Mouse (Mus musculus) hindbrain, embryonic 13.5 days (tissue): ENCODE results near the gene Pik3c2a. TPM values are rescaled to one million over a fixed set of nuclear protein-coding genes. Genes with fewer than 3 reads are reported as not detected.
"Not testable (repeated sequence)": the region's sequence is repeated elsewhere in the genome, so short reads cannot be mapped to it uniquely, and the experiment has no call there.

Experiments used
- ATAC-seq: fragments of 200-750 bp; cut with Nextera tagmentation; 2 replicates; pipeline ENCODE4 v1.8.0; 2017; ENCODE audit warnings: moderate TSS enrichment; ENCODE audit not compliant: low FRiP score
- H3K27ac ChIP-seq: fragments of 300-500 bp; sonication (generic); 2 replicates; pipeline ENCODE4 v1.5.1; 2015; ENCODE audit warnings: inconsistent platforms, mild to moderate bottlenecking, moderate library complexity
- H3K27me3 ChIP-seq: fragments of 300-500 bp; sonication (generic); 2 replicates; pipeline ENCODE4 v1.6.1; 2015; ENCODE audit warnings: mild to moderate bottlenecking, inconsistent platforms
- H3K36me3 ChIP-seq: fragments of 300-500 bp; sonication (generic); 2 replicates; pipeline ENCODE4 v1.6.1; 2015; ENCODE audit warnings: mild to moderate bottlenecking, inconsistent platforms
- H3K4me1 ChIP-seq: fragments of 300-500 bp; sonication (generic); replicated peaks from 2 replicates; pipeline ENCODE4 v1.6.1; 2015; ENCODE audit warnings: inconsistent platforms
- H3K4me2 ChIP-seq: fragments of 300-500 bp; sonication (generic); 2 replicates; pipeline ENCODE4 v1.6.1; 2015; ENCODE audit warnings: inconsistent platforms, mild to moderate bottlenecking, moderate library complexity
- H3K4me3 ChIP-seq: fragments of 300-500 bp; sonication (generic); 2 replicates; pipeline ENCODE4 v1.5.1; 2015; ENCODE audit warnings: mild to moderate bottlenecking, inconsistent platforms
- H3K9ac ChIP-seq: fragments of 300-500 bp; sonication (generic); 2 replicates; pipeline ENCODE4 v1.6.1; 2015; ENCODE audit warnings: mild to moderate bottlenecking, inconsistent platforms
- H3K9me3 ChIP-seq: fragments of 300-500 bp; sonication (generic); 2 replicates; pipeline ENCODE4 v1.6.1; 2016; ENCODE audit warnings: inconsistent platforms
- WGBS: fragments of 180-500 bp; shearing (Covaris S2); methylation state at CpG from one replicate; pipeline ENCODE4 v1.1.7; 2015; 5-methylcytosine and 5-hydroxymethylcytosine counted together
- polyA plus RNA-seq: library from polyadenylated mRNA; unstranded; fragments of >200 nt; fragmentation: Nextera tagmentation; extraction: Ambion mirVana; gene quantifications from 2 replicates; pipeline ENCODE4 v1.2.1, GENCODE M21; 2015

Gene Pik3c2a
- polyA plus RNA-seq, 1 experiment from 2014 or later, result 17.1 TPM

GRCm38 (mm10) chr7:116444326-116444809 lies 1.1 kb upstream of the Pik3c2a start:
- Histone ChIP-seq H3K9ac (peak overlapping the region; percentile 90), H3K27me3 (no peaks in the 10 kb centered on the region), H3K36me3 (no peaks in the 10 kb centered on the region), H3K4me1 (peaks cover 30% of the 10 kb centered on the region), H3K4me2 (peak overlapping the region; percentile 82), H3K27ac (0 out of 2 replicates have a peak overlapping the region, but pooled peaks have one; percentile 95), H3K9me3 (no peaks in the 10 kb centered on the region), H3K4me3 (peak overlapping the region; percentile 95)
- WGBS, result 9% methylated on average over 2 of the region's 2 CpGs
- ATAC-seq, result no peak

DNA sequence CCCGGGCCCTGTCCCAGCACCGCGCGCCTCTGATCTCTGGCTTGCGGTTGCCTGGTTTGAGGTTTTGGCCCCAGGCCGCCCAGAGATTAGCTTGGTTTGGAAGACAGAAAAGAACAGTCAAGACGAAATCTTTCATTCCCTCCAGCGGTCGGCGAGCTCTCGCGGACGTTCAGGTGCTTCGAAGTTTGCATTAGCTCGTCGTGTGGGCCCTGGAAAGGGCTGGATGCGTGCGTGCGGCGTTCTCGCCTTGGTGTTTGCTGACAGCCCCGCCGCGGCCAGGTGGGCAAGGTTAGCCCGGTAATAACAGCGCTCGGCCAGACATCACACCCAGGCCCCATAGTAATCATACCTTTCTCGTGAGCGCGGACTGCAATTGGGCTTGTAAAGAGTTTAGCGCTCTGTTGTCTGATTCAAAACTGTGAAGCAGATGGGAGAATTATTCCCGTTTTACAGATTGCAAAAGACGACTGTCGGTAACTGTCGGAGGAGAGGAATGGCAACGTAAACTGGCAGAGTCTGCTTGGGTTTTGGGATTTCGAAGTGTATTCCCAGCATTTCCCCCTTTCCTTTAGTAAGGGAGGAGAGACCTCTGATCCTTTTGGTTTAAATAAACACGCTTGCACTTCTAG lies 562 bp upstream of the Pik3c2a start:
- peak overlapping the region; percentile 82 for H3K4me2 ChIP-seq
- no peaks in the 10 kb centered on the region for H3K36me3 ChIP-seq
- H3K9ac ChIP-seq, result peak overlapping the region; percentile 90
- 1% methylated on average over 38 of the region's 38 CpGs for WGBS
- no peaks in the 10 kb centered on the region for H3K9me3 ChIP-seq
- H3K4me3 ChIP-seq, result peak overlapping the region; percentile 95
- peaks cover 30% of the 10 kb centered on the region for H3K4me1 ChIP-seq
- peak overlapping the region; percentile 95 for H3K27ac ChIP-seq
- H3K27me3 ChIP-seq, result no peaks in the 10 kb centered on the region
- peak; percentile 47 for ATAC-seq

- H3K4me3 ChIP-seq, result peak overlapping the region; percentile 95
- WGBS, result 5% methylated on average over 7 of the region's 7 CpGs
These were observed 1.0 kb downstream of the Pik3c2a start for GRCm38 (mm10) chr7:116442226-116442625.

GRCm38 (mm10) chr7:116441346-116441745 lies 1.9 kb downstream of the Pik3c2a start:
- Histone ChIP-seq H3K9ac (no peak overlapping the region), H3K4me1 (peaks cover 30% of the 10 kb centered on the region), H3K27ac (no peak overlapping the region), H3K27me3 (no peaks in the 10 kb centered on the region), H3K9me3 (no peaks in the 10 kb centered on the region), H3K36me3 (no peaks in the 10 kb centered on the region), H3K4me2 (peak overlapping the region; percentile 82), H3K4me3 (no peak overlapping the region)
- WGBS, result 83% methylated on average over 1 of the region's 1 CpGs
- no peak for ATAC-seq

More at GRCm38 (mm10) chr7:116442226-116442625, 1.0 kb downstream of the Pik3c2a start:
- Histone ChIP-seq H3K27ac (no peak overlapping the region), H3K4me2 (peak overlapping the region; percentile 82), H3K9me3 (no peaks in the 10 kb centered on the region), H3K36me3 (no peaks in the 10 kb centered on the region), H3K4me1 (peaks cover 30% of the 10 kb centered on the region), H3K27me3 (no peaks in the 10 kb centered on the region), H3K9ac (peak overlapping the region; percentile 90)
- no peak for ATAC-seq

DNA sequence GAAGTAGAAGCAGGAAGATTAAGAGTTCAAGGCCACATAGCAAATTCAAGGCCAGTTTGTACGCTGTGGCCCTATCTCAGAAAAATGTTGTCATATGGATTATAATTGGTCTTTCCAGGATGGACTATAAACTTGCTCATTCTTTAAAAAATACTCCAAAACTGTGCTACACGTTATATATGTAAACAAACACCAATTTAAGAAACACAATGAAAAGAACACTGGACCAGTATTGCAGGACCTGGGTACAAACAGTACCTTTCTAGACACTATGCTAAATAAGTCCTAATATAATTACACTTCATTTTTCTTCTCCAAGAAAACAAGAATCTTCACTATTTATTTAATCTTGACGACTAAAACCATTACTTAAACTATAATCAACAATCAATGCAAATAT lies 11.6 kb downstream of the Pik3c2a start:
- 90% methylated on average over 3 of the region's 3 CpGs for WGBS
- no peak overlapping the region for H3K4me2 ChIP-seq
- H3K9me3 ChIP-seq, result no peaks in the 10 kb centered on the region
- ATAC-seq, result no peak
- no peak overlapping the region for H3K27ac ChIP-seq
- no peaks in the 10 kb centered on the region for H3K36me3 ChIP-seq
- H3K27me3 ChIP-seq, result no peaks in the 10 kb centered on the region
- no peaks in the 10 kb centered on the region for H3K4me1 ChIP-seq
- no peak overlapping the region for H3K9ac ChIP-seq
- no peak overlapping the region for H3K4me3 ChIP-seq

DNA sequence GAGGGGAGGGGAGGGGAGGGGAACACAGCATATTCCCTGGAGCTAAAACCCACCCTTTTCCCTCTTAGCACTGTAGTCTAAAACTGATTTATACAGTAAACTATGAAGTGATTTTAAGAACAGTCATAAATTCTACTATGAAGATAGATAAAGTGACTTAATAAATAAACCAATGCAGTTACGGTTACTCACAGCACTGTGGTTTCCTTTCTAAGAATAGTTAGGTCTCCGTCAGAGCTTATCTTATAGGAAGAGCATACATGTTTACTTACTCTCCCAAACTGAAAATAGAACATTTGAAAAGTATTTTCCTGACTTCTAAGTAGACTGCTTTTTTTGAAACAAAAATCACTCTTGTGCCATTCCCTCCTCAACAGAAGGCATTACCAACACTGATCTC lies 12.3 kb downstream of the Pik3c2a start:
- Histone ChIP-seq H3K36me3 (no peaks in the 10 kb centered on the region), H3K4me3 (no peak overlapping the region), H3K27ac (no peak overlapping the region), H3K9ac (no peak overlapping the region), H3K9me3 (no peaks in the 10 kb centered on the region), H3K27me3 (no peaks in the 10 kb centered on the region), H3K4me1 (no peaks in the 10 kb centered on the region), H3K4me2 (no peak overlapping the region)
- WGBS, result 90% methylated on average over 2 of the region's 2 CpGs
- no peak for ATAC-seq

GRCm38 (mm10) chr7:116427206-116427605 lies 16.0 kb downstream of the Pik3c2a start:
- H3K27me3 ChIP-seq, result no peaks in the 10 kb centered on the region
- H3K27ac ChIP-seq, result no peak overlapping the region
- H3K9me3 ChIP-seq, result no peaks in the 10 kb centered on the region
- H3K4me1 ChIP-seq, result no peaks in the 10 kb centered on the region
- H3K9ac ChIP-seq, result no peak overlapping the region
- H3K4me2 ChIP-seq, result no peak overlapping the region
- no peak overlapping the region for H3K4me3 ChIP-seq
- no peaks in the 10 kb centered on the region for H3K36me3 ChIP-seq
- no peak for ATAC-seq

- Histone ChIP-seq H3K36me3 (no peaks in the 10 kb centered on the region), H3K9ac (no peak overlapping the region), H3K27ac (no peak overlapping the region), H3K4me1 (no peaks in the 10 kb centered on the region), H3K27me3 (no peaks in the 10 kb centered on the region), H3K4me3 (no peak overlapping the region), H3K9me3 (no peaks in the 10 kb centered on the region), H3K4me2 (no peak overlapping the region)
- ATAC-seq, result no peak
- 93% methylated on average over 6 of the region's 6 CpGs for WGBS
These were observed 17.5 kb downstream of the Pik3c2a start for GRCm38 (mm10) chr7:116425771-116426170.

DNA sequence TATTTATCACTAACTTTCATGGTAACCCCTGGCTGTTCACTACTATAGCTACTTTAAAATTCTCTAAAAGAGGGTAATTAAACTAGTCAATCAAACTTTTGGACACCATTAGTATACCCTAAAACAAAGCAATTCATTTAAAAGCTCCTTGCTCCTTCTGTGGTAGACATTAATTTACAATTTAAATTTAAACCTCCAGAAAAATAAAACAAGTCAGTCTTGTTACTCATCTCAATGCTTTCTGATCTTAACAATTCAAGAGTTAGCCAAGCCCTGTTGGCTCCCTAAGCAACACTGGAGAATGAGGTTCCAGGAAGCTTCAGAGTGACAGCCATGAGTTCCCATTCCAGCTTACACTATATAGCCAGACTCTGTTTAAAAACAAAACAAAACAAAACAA lies 22.2 kb downstream of the Pik3c2a start:
- Histone ChIP-seq H3K4me3 (no peak overlapping the region), H3K27ac (no peak overlapping the region), H3K9me3 (no peaks in the 10 kb centered on the region), H3K9ac (no peak overlapping the region), H3K4me1 (no peaks in the 10 kb centered on the region), H3K27me3 (no peaks in the 10 kb centered on the region), H3K4me2 (no peak overlapping the region), H3K36me3 (peaks cover 11% of the 10 kb centered on the region)
- no peak for ATAC-seq

DNA sequence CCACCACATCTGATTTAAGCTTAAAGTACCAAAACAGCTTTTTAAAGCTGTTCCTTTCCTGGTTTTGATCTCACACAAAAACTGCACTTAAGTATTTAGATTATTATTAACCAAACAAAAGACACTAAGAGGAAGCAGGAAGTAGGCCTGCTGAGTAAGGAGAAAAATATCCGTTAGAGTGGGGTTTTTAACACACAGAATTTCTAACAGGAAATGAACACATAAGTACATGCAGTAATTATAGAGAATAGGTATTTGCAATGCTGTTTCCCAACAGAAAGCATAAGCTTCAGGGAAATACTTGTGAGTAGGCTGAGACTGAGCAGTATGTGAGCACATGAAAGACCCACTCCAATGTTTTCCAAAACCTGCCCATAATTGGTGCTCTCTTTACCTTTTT lies 33.8 kb downstream of the Pik3c2a start:
- Histone ChIP-seq H3K4me1 (no peaks in the 10 kb centered on the region), H3K27me3 (no peaks in the 10 kb centered on the region), H3K4me2 (no peak overlapping the region), H3K9me3 (no peaks in the 10 kb centered on the region), H3K4me3 (no peak overlapping the region), H3K27ac (no peak overlapping the region), H3K36me3 (no peaks in the 10 kb centered on the region), H3K9ac (no peak overlapping the region)
- WGBS, result 63% methylated on average over 1 of the region's 1 CpGs
- ATAC-seq, result no peak

DNA sequence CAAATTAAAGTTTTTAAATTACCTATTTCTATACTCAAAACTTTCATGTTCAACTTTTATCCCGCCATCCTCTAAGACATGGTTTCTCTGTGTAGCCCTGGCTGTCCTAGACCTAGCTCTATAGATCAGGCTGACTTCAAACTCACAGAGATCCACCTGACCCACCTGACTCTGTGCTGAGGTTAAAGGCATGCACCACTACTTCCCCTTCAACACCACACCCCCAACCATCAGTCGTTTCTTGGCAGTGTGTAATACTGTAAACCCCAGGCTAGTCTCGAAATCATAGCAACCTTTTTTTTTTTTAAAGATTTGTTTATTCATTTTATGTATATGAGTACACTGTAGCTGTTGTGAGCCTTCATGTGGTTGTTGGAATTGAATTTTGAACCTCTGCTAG lies 50.9 kb downstream of the Pik3c2a start:
- H3K4me3 ChIP-seq, result no peak overlapping the region
- H3K4me1 ChIP-seq, result no peaks in the 10 kb centered on the region
- H3K9ac ChIP-seq, result no peak overlapping the region
- H3K36me3 ChIP-seq, result no peaks in the 10 kb centered on the region; the same call in 1 of the 2 replicates
- 94% methylated on average over 3 of the region's 3 CpGs for WGBS
- no peak for ATAC-seq
- no peaks in the 10 kb centered on the region for H3K9me3 ChIP-seq
- no peaks in the 10 kb centered on the region for H3K27me3 ChIP-seq
- H3K27ac ChIP-seq, result no peak overlapping the region
- H3K4me2 ChIP-seq, result no peak overlapping the region

GRCm38 (mm10) chr7:116387389-116387788 lies 55.9 kb downstream of the Pik3c2a start:
- not testable (repeated sequence) for ATAC-seq
- WGBS, result 93% methylated on average over 2 of the region's 2 CpGs

GRCm38 (mm10) chr7:116379181-116379580 lies 64.1 kb downstream of the Pik3c2a start:
- H3K27me3 ChIP-seq, ATAC-seq, H3K4me3 ChIP-seq, H3K9me3 ChIP-seq, H3K4me1 ChIP-seq, H3K9ac ChIP-seq, H3K4me2 ChIP-seq, H3K27ac ChIP-seq: not testable (repeated sequence)
- WGBS, result 93% methylated on average over 6 of the region's 6 CpGs
- H3K36me3 ChIP-seq, result peaks cover 26% of the 10 kb centered on the region

More at GRCm38 (mm10) chr7:116387389-116387788, 55.9 kb downstream of the Pik3c2a start:
- not testable (repeated sequence) for H3K9me3 ChIP-seq, H3K9ac ChIP-seq, H3K36me3 ChIP-seq, H3K4me3 ChIP-seq, H3K27me3 ChIP-seq, H3K4me2 ChIP-seq, H3K4me1 ChIP-seq, H3K27ac ChIP-seq
